Mouse (Mus musculus): Measurements from ENCODE around the gene Cap2.

Gene Cap2

GRCm38 (mm10) chr13:46632796-46633195, 131.1 kb downstream of the Cap2 start:
- in situ Hi-C loops (cut with MboI), result no loop called here

GRCm38 (mm10) chr13:46633320-46634132, 131.9 kb downstream of the Cap2 start:
- in situ Hi-C loops (cut with MboI), result no loop called here

DNA sequence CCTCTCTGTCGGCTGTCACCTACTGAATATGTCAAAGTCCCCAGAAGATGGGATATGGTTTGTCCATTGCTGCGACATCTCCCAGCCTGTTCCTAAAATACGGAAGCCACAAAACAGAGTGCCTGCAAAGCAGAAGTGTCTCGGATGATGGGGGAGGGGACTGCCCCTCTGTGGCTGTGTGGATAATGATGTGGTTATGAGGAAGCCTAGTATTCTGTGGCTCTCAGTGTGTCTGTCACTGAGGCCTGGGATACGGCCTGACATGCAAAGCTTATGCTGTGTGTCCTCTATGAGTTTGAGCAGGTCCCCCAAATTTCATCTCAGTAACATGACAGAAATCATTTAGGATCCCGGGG, 132.5 kb downstream of the Cap2 start:
- in situ Hi-C loops (cut with MboI), result no loop called here

GRCm38 (mm10) chr13:46640608-46641468, 139.2 kb downstream of the Cap2 start:
- in situ Hi-C loops (cut with MboI), result no loop called here

DNA sequence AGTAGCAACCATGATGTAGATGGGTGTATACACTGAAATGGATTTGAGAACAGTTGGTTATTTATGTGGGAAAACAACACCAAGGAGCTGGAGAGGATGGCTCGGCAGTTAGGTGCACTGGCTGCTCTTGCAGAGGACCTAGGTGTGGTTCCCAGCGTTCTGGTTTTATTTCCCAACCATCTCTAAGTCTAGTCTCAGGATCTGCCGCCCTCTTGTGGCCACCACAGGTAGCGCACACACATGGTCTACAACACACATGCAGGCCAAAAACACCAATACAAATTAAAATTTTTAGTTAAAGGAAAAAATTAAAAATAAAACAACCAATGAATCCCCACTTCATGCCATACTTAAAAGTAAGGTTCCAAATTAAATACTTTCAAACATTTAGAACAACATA, 140.7 kb downstream of the Cap2 start:
- in situ Hi-C loops (cut with MboI), result no loop called here

GRCm38 (mm10) chr13:46644175-46644574, 142.5 kb downstream of the Cap2 start:
- in situ Hi-C loops (cut with MboI), result no loop called here

DNA sequence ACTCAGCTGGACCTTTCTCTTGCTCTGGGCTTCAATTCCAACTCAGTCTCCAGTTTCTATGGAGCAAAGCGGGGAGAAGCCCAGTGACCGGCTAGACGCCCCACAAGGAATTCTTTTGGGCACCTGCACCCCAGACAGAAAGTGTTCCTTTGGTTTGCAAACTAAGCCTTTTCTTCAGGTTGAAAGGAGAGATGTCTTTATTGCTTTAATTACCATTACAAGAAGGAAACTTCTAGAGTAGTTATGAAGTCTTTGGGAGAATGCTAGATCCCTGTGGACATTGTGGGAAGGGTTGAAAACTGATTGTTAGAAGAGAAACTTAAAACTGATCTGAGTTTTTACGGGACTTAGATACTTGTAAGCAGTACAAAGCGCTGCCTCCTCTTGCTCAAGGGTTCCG, 143.8 kb downstream of the Cap2 start:
- in situ Hi-C loops (cut with MboI), result no loop called here

- in situ Hi-C loops (cut with MboI), result no loop called here
These were observed 150.2 kb downstream of the Cap2 start for GRCm38 (mm10) chr13:46651853-46652252.

DNA sequence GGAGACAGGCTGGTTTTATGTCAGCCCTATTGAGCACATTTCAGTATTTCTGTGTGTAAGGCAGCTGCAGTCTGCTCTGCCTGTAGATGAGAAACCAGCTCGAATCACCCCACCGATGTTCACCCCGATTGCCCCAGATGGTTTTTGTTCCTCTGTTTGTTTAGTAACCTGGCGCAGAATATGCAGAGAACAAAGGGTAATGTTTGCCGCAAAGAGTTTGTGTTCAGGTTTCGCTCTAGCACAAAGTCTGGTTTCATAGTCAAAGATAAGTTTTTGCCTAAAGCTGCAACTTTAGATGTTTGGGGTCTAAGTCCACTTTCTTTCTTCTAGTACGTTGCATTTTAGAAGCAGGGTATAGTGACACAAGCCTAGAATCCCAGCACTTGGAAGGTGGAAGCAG, 151.0 kb downstream of the Cap2 start:
- in situ Hi-C loops (cut with MboI), result no loop called here

DNA sequence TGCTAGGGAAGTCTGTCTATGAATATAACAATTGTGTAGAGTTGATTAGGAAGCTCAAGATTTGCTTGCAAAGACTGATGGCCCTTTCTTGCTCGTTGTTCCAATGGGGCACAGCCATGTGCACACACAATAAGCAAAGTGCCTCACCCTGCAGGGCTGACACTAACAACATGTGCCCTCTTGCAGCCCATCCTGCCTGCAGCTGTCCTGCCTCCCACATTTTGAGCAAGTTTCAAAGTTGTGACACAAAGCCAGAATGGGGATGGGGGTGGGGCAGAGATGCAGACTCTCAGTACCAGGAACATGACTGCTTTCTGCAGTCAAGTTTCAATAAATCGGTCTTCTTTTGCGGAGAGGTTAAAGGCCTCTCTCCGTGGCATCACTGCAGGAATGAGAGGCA, 152.0 kb downstream of the Cap2 start:
- in situ Hi-C loops (cut with MboI), result no loop called here

DNA sequence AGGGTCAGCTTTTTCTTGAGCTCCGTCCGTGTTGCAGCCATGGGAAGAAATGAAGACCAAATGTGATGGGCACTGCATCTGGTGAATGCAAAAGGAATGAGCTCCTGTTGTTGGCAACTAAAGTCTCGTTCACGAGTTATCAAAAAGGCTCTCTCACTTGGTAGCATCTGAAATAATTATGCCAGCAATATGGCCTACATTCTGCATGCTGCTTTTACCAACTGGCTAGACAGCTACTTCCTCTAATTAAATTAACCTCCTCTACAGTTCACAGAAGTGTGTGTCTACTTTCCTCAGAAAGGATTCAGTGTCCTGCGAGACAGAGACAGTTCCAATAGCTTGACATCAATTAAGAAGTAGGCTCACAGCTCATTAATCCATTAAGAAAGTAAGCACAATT, 152.9 kb downstream of the Cap2 start:
- in situ Hi-C loops (cut with MboI), result no loop called here

GRCm38 (mm10) chr13:46659211-46659610, 157.6 kb downstream of the Cap2 start:
- in situ Hi-C loops (cut with MboI), result no loop called here

GRCm38 (mm10) chr13:46663461-46663964, 161.9 kb downstream of the Cap2 start:
- in situ Hi-C loops (cut with MboI), result loop anchor here (10.0 kb wide), 1 partner anchor 349 kb away; no protein-coding TSS in a partner anchor

DNA sequence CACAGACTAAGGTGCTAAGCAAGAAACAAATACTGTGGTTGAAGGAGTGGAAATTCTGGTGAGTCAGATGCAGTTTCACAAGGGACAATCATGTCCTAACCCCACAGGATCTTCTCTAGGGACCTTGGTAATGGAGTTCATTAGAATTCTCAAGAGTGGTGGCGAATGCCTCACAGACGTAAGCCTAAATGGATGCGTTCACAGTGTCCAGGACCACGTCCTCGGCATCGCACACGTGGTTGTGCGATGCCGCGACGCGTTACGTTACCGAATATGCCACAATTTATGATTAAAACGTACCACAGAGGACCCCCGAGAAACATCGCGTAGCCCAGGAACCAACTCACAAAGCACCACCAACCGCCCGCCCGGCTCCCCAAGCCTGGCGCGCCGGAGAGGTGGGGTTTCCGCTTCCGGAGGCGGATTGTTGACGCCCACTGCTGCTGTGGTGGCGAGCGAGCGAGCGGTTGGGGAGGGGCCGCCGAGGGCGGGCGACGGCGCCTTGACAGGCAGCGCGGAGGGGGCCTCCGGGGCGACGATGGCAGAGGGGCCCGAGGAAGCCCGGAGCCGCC, 167.5 kb downstream of the Cap2 start, which contains the start of gene Fam8a1:
Fam8a1 (plus strand) TSS at position 475 of the 572 bp plus-strand sequence.
- in situ Hi-C loops (cut with MboI), result loop anchor here (10.0 kb wide), 1 partner anchor 354 kb away; no protein-coding TSS in a partner anchor

DNA sequence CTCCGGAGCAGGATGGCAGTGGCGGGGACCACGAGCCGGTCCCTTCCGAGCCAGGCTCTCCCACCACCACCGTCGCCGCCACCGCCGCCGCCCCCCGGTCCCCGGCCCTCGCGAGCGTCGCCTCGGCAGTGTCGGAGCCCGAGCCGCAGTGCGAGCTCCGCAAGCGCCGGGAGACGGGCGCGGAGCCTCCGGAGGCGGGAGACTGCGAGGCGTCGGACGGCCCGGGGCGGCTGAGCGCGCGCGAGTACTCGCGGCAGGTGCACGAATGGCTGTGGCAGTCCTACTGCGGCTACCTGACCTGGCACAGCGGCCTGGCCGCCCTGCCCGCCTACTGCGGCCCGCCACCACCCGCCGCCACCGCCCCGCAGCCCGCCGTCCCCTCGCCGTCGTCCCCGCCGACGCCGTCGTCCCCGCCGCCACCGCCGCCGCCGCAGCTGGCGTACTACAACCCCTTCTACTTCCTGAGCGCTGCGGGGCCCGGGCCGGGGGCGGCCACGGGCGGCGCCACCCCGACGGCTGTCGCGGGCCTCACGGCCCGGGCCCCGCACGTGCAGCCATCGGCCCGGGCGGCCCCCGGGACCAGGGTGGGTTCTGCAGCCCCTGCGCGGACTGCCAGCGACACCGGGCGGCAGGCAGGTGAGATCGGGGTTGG, 168.1 kb downstream of the Cap2 start:
- in situ Hi-C loops (cut with MboI), result loop anchor here (10.0 kb wide), 1 partner anchor 355 kb away; no protein-coding TSS in a partner anchor

- in situ Hi-C loops (cut with MboI), result no loop called here
These were observed 168.9 kb downstream of the Cap2 start for GRCm38 (mm10) chr13:46670514-46670913.

GRCm38 (mm10) chr13:46674601-46675000, 173.0 kb downstream of the Cap2 start:
- in situ Hi-C loops (cut with MboI), result no loop called here

DNA sequence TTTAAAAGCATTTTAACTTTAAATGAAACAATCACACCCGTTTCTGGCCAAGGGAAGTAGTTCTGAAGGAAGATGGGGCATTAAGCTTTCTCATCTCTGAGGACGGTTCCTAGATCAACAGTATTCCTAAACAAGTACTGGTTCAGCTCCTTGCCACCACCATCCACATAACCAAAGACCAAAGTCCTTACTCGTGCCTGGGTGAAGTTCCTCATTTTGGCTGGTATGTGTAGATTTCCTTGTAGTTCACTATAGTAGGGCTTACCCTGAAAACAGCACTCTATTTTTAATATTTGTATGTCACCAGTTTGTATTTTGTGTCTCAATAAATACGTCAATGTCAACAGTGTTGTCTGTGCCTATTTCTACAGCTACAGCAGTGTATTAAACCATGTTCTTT, 176.1 kb downstream of the Cap2 start:
- in situ Hi-C loops (cut with MboI), result no loop called here

- in situ Hi-C loops (cut with MboI), result no loop called here
These were observed 181.3 kb downstream of the Cap2 start for GRCm38 (mm10) chr13:46682921-46683320.

DNA sequence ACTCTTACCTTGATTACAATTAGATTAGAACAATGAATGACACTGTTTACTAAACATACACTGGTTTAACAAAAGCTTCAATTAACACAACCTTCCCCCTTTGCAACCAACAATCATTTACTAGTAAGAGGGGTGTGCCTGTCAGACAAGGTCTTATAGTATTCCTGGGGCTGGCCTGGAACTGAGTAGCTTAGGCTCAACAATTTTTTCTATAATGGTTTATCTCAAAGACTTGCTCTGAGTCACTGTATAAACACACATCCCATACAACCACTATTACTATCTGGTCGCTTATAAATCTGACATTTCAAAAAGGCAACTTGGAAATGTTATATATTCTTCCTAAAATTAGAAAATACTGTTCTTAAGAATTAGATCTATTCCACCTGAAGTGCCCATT, 181.7 kb downstream of the Cap2 start:
- in situ Hi-C loops (cut with MboI), result no loop called here

DNA sequence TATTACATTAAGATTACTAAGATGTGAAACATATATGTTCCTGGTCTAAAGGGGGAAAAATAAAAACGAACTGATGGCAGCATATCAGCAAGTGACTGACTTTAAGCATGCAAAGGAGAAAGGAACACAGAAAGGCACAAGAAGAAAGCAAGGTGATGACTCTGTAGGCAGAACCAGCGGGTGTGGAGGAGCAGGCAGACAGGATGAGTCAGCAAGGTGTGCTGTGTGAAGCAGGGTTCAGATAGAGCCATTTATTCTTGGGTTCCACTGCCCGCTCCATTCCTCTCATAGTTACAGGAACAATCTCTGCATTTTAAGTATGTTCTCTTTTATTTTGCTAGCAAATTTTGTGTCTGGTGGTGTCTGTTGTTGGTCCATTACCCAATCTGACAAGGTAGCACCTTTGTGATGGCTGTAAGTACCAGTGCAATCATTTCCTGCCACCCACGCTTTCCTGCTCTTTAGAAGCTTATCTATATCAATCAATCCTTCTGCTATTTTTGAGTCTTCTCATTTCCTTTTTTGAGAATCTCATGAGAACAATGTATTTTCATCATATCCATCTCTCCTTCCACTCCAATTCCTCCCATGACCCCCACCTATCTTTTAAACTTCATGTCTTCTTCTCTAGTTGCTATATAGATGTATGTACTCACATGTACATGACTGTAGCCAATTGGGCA, 189.1 kb downstream of the Cap2 start:
- in situ Hi-C loops (cut with MboI), result no loop called here
